Mouse (Mus musculus) stomach, embryonic 16.5 days (tissue): Measurements from ENCODE around the gene Gm10306. TPM values are rescaled to one million over a fixed set of nuclear protein-coding genes. Genes with fewer than 3 reads are reported as not detected.

Source experiments
- ATAC-seq: fragments of 200-750 bp; cut with Nextera tagmentation; 2 replicates; pipeline ENCODE4 v1.8.0; 2017; ENCODE audit warnings: moderate number of reproducible peaks, moderate TSS enrichment; ENCODE audit not compliant: insufficient read depth, low FRiP score
- H3K27ac ChIP-seq: fragments of 300-500 bp; sonication (generic); 2 replicates; pipeline ENCODE4 v1.5.1; 2014; ENCODE audit warnings: low read length
- H3K27me3 ChIP-seq: fragments of 300-500 bp; sonication (generic); 2 replicates; pipeline ENCODE4 v1.6.1; 2014; ENCODE audit warnings: low read length, control low read depth, mixed read lengths; ENCODE audit not compliant: control insufficient read depth, insufficient read depth
- H3K36me3 ChIP-seq: fragments of 300-500 bp; sonication (generic); 2 replicates; pipeline ENCODE4 v1.6.1; 2014; ENCODE audit warnings: low read length; ENCODE audit not compliant: control insufficient read depth, insufficient read depth
- H3K4me1 ChIP-seq: fragments of 300-500 bp; sonication (generic); 2 replicates; pipeline ENCODE4 v1.6.1; 2014; ENCODE audit warnings: low read length, control low read depth, mixed read lengths; ENCODE audit not compliant: control insufficient read depth, insufficient read depth
- H3K4me2 ChIP-seq: fragments of 300-500 bp; sonication (generic); 2 replicates; pipeline ENCODE4 v1.6.1; 2014; ENCODE audit warnings: low read depth, low read length, mixed read lengths
- H3K4me3 ChIP-seq: fragments of 300-500 bp; sonication (generic); replicated peaks from 2 replicates; pipeline ENCODE4 v1.5.1; 2014; ENCODE audit warnings: mild to moderate bottlenecking, low read length
- H3K9ac ChIP-seq: fragments of 300-500 bp; sonication (generic); 2 replicates; pipeline ENCODE4 v1.6.1; 2014; ENCODE audit warnings: low read length
- H3K9me3 ChIP-seq: fragments of 300-500 bp; sonication (generic); replicated peaks from 2 replicates; pipeline ENCODE4 v1.6.1; 2016; ENCODE audit warnings: low read length, control low read depth; ENCODE audit not compliant: control insufficient read depth
- WGBS: fragments of 180-500 bp; shearing (Covaris S2); extraction: QIAGEN DNeasy Blood & Tissue Kit; methylation state at CpG from one replicate; pipeline ENCODE4 v1.1.7; 2014; 5-methylcytosine and 5-hydroxymethylcytosine counted together
- polyA plus RNA-seq: library from polyadenylated mRNA; unstranded; fragments of >200 nt; fragmentation: Nextera tagmentation; extraction: Ambion mirVana; gene quantifications from 2 replicates; pipeline ENCODE4 v1.2.1, GENCODE M21; 2015

Gm10306 gene
- not detected in 2 replicates for polyA plus RNA-seq

GRCm38 (mm10) chr4:94556265-94557054 is at the start of gene Gm10306, which contains the start of gene Caap1:
Gene Gm10306 (plus strand): TSS chr4:94556546.
Gene Caap1 (minus strand): TSS chr4:94556796.
- Histone ChIP-seq H3K36me3 (no peaks in the 10 kb centered on the region), H3K4me3 (peak within 1 kb of the TSS; percentile 94), H3K27me3 (no peaks in the 10 kb centered on the region), H3K4me2 (peak within 1 kb of the TSS; percentile 71), H3K4me1 (peaks cover 8% of the 10 kb centered on the region), H3K9me3 (no peaks in the 10 kb centered on the region), H3K9ac (peak within 1 kb of the TSS; percentile 86), H3K27ac (peak within 1 kb of the TSS; percentile 58; the same call in 1 of the 2 replicates)
- ATAC-seq, result peak; percentile 97
- under 1% methylated on average over 83 of the region's 83 CpGs for WGBS

- no peaks in the 10 kb centered on the region for H3K27me3 ChIP-seq
- whole genome bisulfite sequencing, result 82% methylated on average over 3 of the region's 3 CpGs
- no peak for ATAC-seq
- H3K4me2 ChIP-seq, result no peak overlapping the region
- no peaks in the 10 kb centered on the region for H3K4me1 ChIP-seq
- H3K9me3 ChIP-seq, result no peaks in the 10 kb centered on the region
- H3K36me3 ChIP-seq, result no peaks in the 10 kb centered on the region
- no peak overlapping the region for H3K9ac ChIP-seq
- H3K4me3 ChIP-seq, result no peak overlapping the region
- no peak overlapping the region for H3K27ac ChIP-seq
These were observed 41.0 kb upstream of the Gm10306 start for GRCm38 (mm10) chr4:94515366-94515765.

GRCm38 (mm10) chr4:94517631-94518030 is 38.7 kb upstream of the Gm10306 start:
- Histone ChIP-seq H3K4me2 (no peak overlapping the region), H3K9me3 (no peaks in the 10 kb centered on the region), H3K27me3 (no peaks in the 10 kb centered on the region), H3K4me3 (no peak overlapping the region), H3K27ac (no peak overlapping the region), H3K36me3 (no peaks in the 10 kb centered on the region), H3K9ac (no peak overlapping the region), H3K4me1 (no peaks in the 10 kb centered on the region)
- WGBS, result 63% methylated on average over 4 of the region's 4 CpGs
- ATAC-seq, result no peak

- H3K4me2 ChIP-seq, result no peak overlapping the region
- no peak overlapping the region for H3K27ac ChIP-seq
- H3K9me3 ChIP-seq, result no peaks in the 10 kb centered on the region
- H3K4me3 ChIP-seq, result no peak overlapping the region
- H3K36me3 ChIP-seq, result no peaks in the 10 kb centered on the region
- ATAC-seq, result no peak
- no peaks in the 10 kb centered on the region for H3K27me3 ChIP-seq
- no peaks in the 10 kb centered on the region for H3K4me1 ChIP-seq
- H3K9ac ChIP-seq, result no peak overlapping the region
These were observed 33.0 kb upstream of the Gm10306 start for GRCm38 (mm10) chr4:94523321-94523720.

GRCm38 (mm10) chr4:94529448-94529847 is 26.9 kb upstream of the Gm10306 start:
- no peak overlapping the region for H3K4me3 ChIP-seq
- no peaks in the 10 kb centered on the region for H3K9me3 ChIP-seq
- 94% methylated on average over 1 of the region's 1 CpGs for WGBS
- H3K4me1 ChIP-seq, result no peaks in the 10 kb centered on the region
- H3K27ac ChIP-seq, result no peak overlapping the region
- no peak overlapping the region for H3K9ac ChIP-seq
- H3K27me3 ChIP-seq, result no peaks in the 10 kb centered on the region
- no peak for ATAC-seq
- H3K36me3 ChIP-seq, result no peaks in the 10 kb centered on the region
- H3K4me2 ChIP-seq, result no peak overlapping the region

- Histone ChIP-seq H3K4me3 (no peak overlapping the region), H3K4me1 (no peaks in the 10 kb centered on the region), H3K27ac (no peak overlapping the region), H3K36me3 (no peaks in the 10 kb centered on the region), H3K9me3 (no peaks in the 10 kb centered on the region), H3K27me3 (no peaks in the 10 kb centered on the region), H3K9ac (no peak overlapping the region), H3K4me2 (no peak overlapping the region)
- no peak for ATAC-seq
These were observed 23.1 kb upstream of the Gm10306 start for GRCm38 (mm10) chr4:94533205-94533604.

- ATAC-seq, result no peak
- no peaks in the 10 kb centered on the region for H3K27me3 ChIP-seq
- no peaks in the 10 kb centered on the region for H3K9me3 ChIP-seq
- no peaks in the 10 kb centered on the region for H3K4me1 ChIP-seq
- no peak overlapping the region for H3K27ac ChIP-seq
- H3K4me2 ChIP-seq, result no peak overlapping the region
- 92% methylated on average over 4 of the region's 4 CpGs for WGBS
- H3K4me3 ChIP-seq, result no peak overlapping the region
- no peak overlapping the region for H3K9ac ChIP-seq
- no peaks in the 10 kb centered on the region for H3K36me3 ChIP-seq
These were observed 13.3 kb upstream of the Gm10306 start for GRCm38 (mm10) chr4:94543041-94543440.

- H3K4me2 ChIP-seq, result no peak overlapping the region
- no peak overlapping the region for H3K9ac ChIP-seq
- H3K27me3 ChIP-seq, result no peaks in the 10 kb centered on the region
- no peak overlapping the region for H3K4me3 ChIP-seq
- ATAC-seq, result no peak
- H3K9me3 ChIP-seq, result no peaks in the 10 kb centered on the region
- no peaks in the 10 kb centered on the region for H3K36me3 ChIP-seq
- H3K4me1 ChIP-seq, result no peaks in the 10 kb centered on the region
- 83% methylated on average over 7 of the region's 7 CpGs for WGBS
- no peak overlapping the region for H3K27ac ChIP-seq
These were observed 12.0 kb upstream of the Gm10306 start for GRCm38 (mm10) chr4:94544321-94544720.

GRCm38 (mm10) chr4:94554955-94555494 is 1.3 kb upstream of the Gm10306 start:
- 82% methylated on average over 5 of the region's 5 CpGs for WGBS
- Histone ChIP-seq H3K27ac (no peak overlapping the region), H3K4me3 (no peak overlapping the region), H3K4me1 (peaks cover 8% of the 10 kb centered on the region), H3K27me3 (no peaks in the 10 kb centered on the region), H3K9me3 (no peaks in the 10 kb centered on the region), H3K36me3 (no peaks in the 10 kb centered on the region), H3K9ac (no peak overlapping the region), H3K4me2 (no peak overlapping the region)
- no peak for ATAC-seq
